Mouse (Mus musculus) spleen, embryonic (tissue): ENCODE measurements around the gene Ndufa13.

ENCODE experiments used
- CTCF ChIA-PET: fragments of 350-600 bp; sonication (Branson Sonifier 250); formaldehyde crosslinking; loops from one replicate; lab custom pipeline; 2022; lab: Charles Lee

Gene Ndufa13

GRCm38 (mm10) chr8:69902163-69903062, at the start of gene Ndufa13, which contains the start of the genes Tssk6 and Yjefn3:
Ndufa13 (minus strand) TSS chr8:69902558.
Tssk6 (plus strand) TSS chr8:69902184.
Yjefn3 (minus strand) TSS chr8:69902712.
- CTCF ChIA-PET: no interaction called here

- CTCF ChIA-PET: no interaction called here
Observed at GRCm38 (mm10) chr8:69950300-69950699, 47.9 kb upstream of the Ndufa13 start.

- CTCF ChIA-PET: interaction anchor here (0.6 kb wide), 1 partner anchor 82 kb away, joined by 3 read pairs; no protein-coding TSS in a partner anchor
Observed at GRCm38 (mm10) chr8:69942495-69942894, 40.1 kb upstream of the Ndufa13 start.

- CTCF ChIA-PET: no interaction called here
Observed at GRCm38 (mm10) chr8:69940386-69940785, 38.0 kb upstream of the Ndufa13 start.

GRCm38 (mm10) chr8:69939633-69940032, 37.3 kb upstream of the Ndufa13 start:
- CTCF ChIA-PET: interaction anchor here (0.6 kb wide), 1 partner anchor 15 kb away, joined by 3 read pairs; no protein-coding TSS in a partner anchor

- CTCF ChIA-PET: no interaction called here
Observed at GRCm38 (mm10) chr8:69938245-69938982, 36.1 kb upstream of the Ndufa13 start.

- CTCF ChIA-PET: no interaction called here
Observed at GRCm38 (mm10) chr8:69937466-69937865, 35.1 kb upstream of the Ndufa13 start.

- CTCF ChIA-PET: interaction anchor here (0.5 kb wide), 1 partner anchor 333 kb away, joined by 3 read pairs; no protein-coding TSS in a partner anchor
Observed at GRCm38 (mm10) chr8:69936050-69936794, 33.9 kb upstream of the Ndufa13 start.

- CTCF ChIA-PET: no interaction called here
Observed at GRCm38 (mm10) chr8:69935431-69935830, 33.1 kb upstream of the Ndufa13 start.

GRCm38 (mm10) chr8:69934582-69934981, 32.2 kb upstream of the Ndufa13 start:
- CTCF ChIA-PET: no interaction called here

- CTCF ChIA-PET: no interaction called here
Observed at GRCm38 (mm10) chr8:69933811-69934210, 31.5 kb upstream of the Ndufa13 start.

GRCm38 (mm10) chr8:69926901-69927300, 24.5 kb upstream of the Ndufa13 start:
- CTCF ChIA-PET: no interaction called here

- CTCF ChIA-PET: interaction anchor here (0.5 kb wide), 1 partner anchor 95 kb away, joined by 5 read pairs; no protein-coding TSS in a partner anchor
Observed at GRCm38 (mm10) chr8:69923986-69924385, 21.6 kb upstream of the Ndufa13 start.

- CTCF ChIA-PET: no interaction called here
Observed at GRCm38 (mm10) chr8:69921141-69921540, 18.8 kb upstream of the Ndufa13 start.

GRCm38 (mm10) chr8:69919876-69920662, 17.7 kb upstream of the Ndufa13 start:
- CTCF ChIA-PET: no interaction called here

GRCm38 (mm10) chr8:69919010-69919409, 16.7 kb upstream of the Ndufa13 start:
- CTCF ChIA-PET: no interaction called here

GRCm38 (mm10) chr8:69918506-69918905, 16.1 kb upstream of the Ndufa13 start:
- CTCF ChIA-PET: interaction anchor here (0.7 kb wide), 1 partner anchor 428 kb away, joined by 3 read pairs; no protein-coding TSS in a partner anchor

GRCm38 (mm10) chr8:69915748-69916147, 13.4 kb upstream of the Ndufa13 start:
- CTCF ChIA-PET: no interaction called here

- CTCF ChIA-PET: no interaction called here
Observed at GRCm38 (mm10) chr8:69914526-69914925, 12.2 kb upstream of the Ndufa13 start.

- CTCF ChIA-PET: no interaction called here
Observed at GRCm38 (mm10) chr8:69912478-69913074, 10.2 kb upstream of the Ndufa13 start.
